ENCODE assay signal across 8 mouse cellular contexts in the genomic region with DNA sequence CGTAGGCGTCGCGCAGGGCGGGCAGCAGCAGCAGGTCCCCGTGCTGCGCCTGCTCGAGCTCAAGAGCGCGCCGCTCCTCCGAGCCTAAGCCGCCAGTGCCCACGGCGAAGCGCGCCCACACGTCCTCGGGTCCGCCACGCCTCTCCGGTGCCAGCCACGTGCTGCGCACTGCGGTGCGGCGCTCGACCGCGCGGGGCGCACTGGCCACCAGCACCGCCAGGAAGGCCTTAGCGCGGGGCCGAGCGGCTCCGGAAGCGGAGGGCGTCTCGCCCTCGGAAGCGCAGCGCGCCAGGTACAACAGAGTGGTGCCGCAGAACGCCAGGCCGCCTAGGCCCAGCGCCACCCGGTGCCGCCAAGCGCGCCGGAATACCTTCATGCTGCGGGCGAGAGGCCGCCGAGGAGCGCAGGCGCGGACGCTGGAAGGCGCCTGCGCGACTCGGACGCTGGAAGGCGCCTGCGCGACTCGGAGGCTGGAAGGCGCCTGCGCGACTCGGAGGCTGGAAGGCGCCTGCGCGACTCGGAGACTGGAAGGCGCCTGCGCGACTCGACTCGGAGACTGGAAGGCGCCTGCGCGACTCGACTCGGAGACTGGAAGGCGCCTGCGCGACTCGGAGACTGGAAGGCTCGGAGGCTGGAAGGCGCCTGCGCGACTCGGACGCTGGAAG. TPM values are rescaled to one million over a fixed set of nuclear protein-coding genes. Genes with fewer than 3 reads are reported as not detected.
DNase-seq lines count a peak whose midpoint lies in the region; ATAC-seq and TF ChIP-seq lines count a peak whose summit lies in the region.

A gene (minus strand): TSS at position 409 of the 665 bp plus-strand sequence.
A gene (plus strand): TSS at position 632 of the 665 bp plus-strand sequence.

- H3K27ac ChIP-seq in heart, adult 2 months = peak within 1 kb of the TSS; percentile 98
- peak within 1 kb of the TSS; percentile 98 for H3K27ac ChIP-seq in heart, embryonic 10.5 days
- H3K27ac ChIP-seq in kidney, embryonic 15.5 days = peak within 1 kb of the TSS; percentile 97
- H3K27ac ChIP-seq in limb, embryonic 15.5 days = peak within 1 kb of the TSS; percentile 98
- peak within 1 kb of the TSS; percentile 94 for H3K27ac ChIP-seq in midbrain, postnatal 0 days (ENCODE audit: low read depth, low read length)

- H3K79me2 ChIP-seq in heart, adult 2 months (replicated peaks; ENCODE audit: control insufficient read depth, insufficient read depth, low read length) = peaks cover 5% of the 10 kb centered on the region; the same call in 1 of the 2 replicates

- peaks cover 4% of the 10 kb centered on the region; the same call in 1 of the 2 replicates for H3K36me3 ChIP-seq in heart, adult 2 months (ENCODE audit: control insufficient read depth, insufficient read depth, low read length)
- peaks cover 24% of the 10 kb centered on the region for H3K36me3 ChIP-seq in heart, embryonic 10.5 days
- peaks cover 27% of the 10 kb centered on the region for H3K36me3 ChIP-seq in kidney, embryonic 15.5 days
- peaks cover 18% of the 10 kb centered on the region for H3K36me3 ChIP-seq in limb, embryonic 15.5 days
- H3K36me3 ChIP-seq in midbrain, postnatal 0 days (ENCODE audit: insufficient read depth, low read length) = peaks cover 12% of the 10 kb centered on the region; the same call in 1 of the 2 replicates

- H3K9me3 ChIP-seq in heart, embryonic 10.5 days = no peaks in the 10 kb centered on the region
- no peaks in the 10 kb centered on the region for H3K9me3 ChIP-seq in kidney, embryonic 15.5 days (replicated peaks)
- H3K9me3 ChIP-seq in limb, embryonic 15.5 days = no peaks in the 10 kb centered on the region
- H3K9me3 ChIP-seq in midbrain, postnatal 0 days (ENCODE audit: low read length) = no peaks in the 10 kb centered on the region

- no peaks in the 10 kb centered on the region for H3K27me3 ChIP-seq in heart, adult 2 months (ENCODE audit: control insufficient read depth, insufficient read depth, low read length)
- no peaks in the 10 kb centered on the region for H3K27me3 ChIP-seq in heart, embryonic 10.5 days (ENCODE audit: insufficient read depth, poor library complexity, severe bottlenecking)
- H3K27me3 ChIP-seq in kidney, embryonic 15.5 days = no peaks in the 10 kb centered on the region
- no peaks in the 10 kb centered on the region for H3K27me3 ChIP-seq in limb, embryonic 15.5 days
- H3K27me3 ChIP-seq in midbrain, postnatal 0 days (ENCODE audit: insufficient read depth, low read length) = no peaks in the 10 kb centered on the region

- no peak for TF ChIP-seq POLR2A in heart, adult 2 months (IDR thresholded peaks at IDR 0.05; ENCODE audit: insufficient read depth, low read depth, low read length)

- peaks cover 8% of the 10 kb centered on the region for H3K4me1 ChIP-seq in heart, adult 2 months (ENCODE audit: control insufficient read depth, insufficient read depth, low read length)
- H3K4me1 ChIP-seq in heart, embryonic 10.5 days = peaks cover 27% of the 10 kb centered on the region
- peaks cover 28% of the 10 kb centered on the region for H3K4me1 ChIP-seq in kidney, embryonic 15.5 days
- H3K4me1 ChIP-seq in limb, embryonic 15.5 days = peaks cover 26% of the 10 kb centered on the region
- peaks cover 7% of the 10 kb centered on the region for H3K4me1 ChIP-seq in midbrain, postnatal 0 days (ENCODE audit: insufficient read depth, low read length)

- peak within 1 kb of the TSS; percentile 89 for H3K4me3 ChIP-seq in heart, adult 2 months
- H3K4me3 ChIP-seq in heart, embryonic 10.5 days = peak within 1 kb of the TSS; percentile 88
- H3K4me3 ChIP-seq in kidney, embryonic 15.5 days (replicated peaks) = peak within 1 kb of the TSS; percentile 68
- H3K4me3 ChIP-seq in limb, embryonic 15.5 days = peak within 1 kb of the TSS; percentile 71
- H3K4me3 ChIP-seq in midbrain, postnatal 0 days (ENCODE audit: low read depth, low read length) = peak within 1 kb of the TSS; percentile 73

- H3K4me2 ChIP-seq in kidney, embryonic 15.5 days = peak within 1 kb of the TSS; percentile 98
- peak within 1 kb of the TSS; percentile 96 for H3K4me2 ChIP-seq in limb, embryonic 15.5 days
- peak within 1 kb of the TSS; percentile 95 for H3K4me2 ChIP-seq in midbrain, postnatal 0 days (ENCODE audit: low read depth, low read length, poor library complexity, severe bottlenecking)

- TF ChIP-seq CTCF in heart, adult 2 months (IDR thresholded peaks at IDR 0.05) = peak; percentile 91
- peak; percentile 78 for TF ChIP-seq CTCF in midbrain, postnatal 0 days (IDR thresholded peaks at IDR 0.05)

- H3K9ac ChIP-seq in heart, adult 2 months (ENCODE audit: low read depth, low read length) = peak within 1 kb of the TSS; percentile 99
- H3K9ac ChIP-seq in kidney, embryonic 15.5 days = peak within 1 kb of the TSS; percentile 72
- peak within 1 kb of the TSS; percentile 74 for H3K9ac ChIP-seq in limb, embryonic 15.5 days
- peak within 1 kb of the TSS; percentile 77 for H3K9ac ChIP-seq in midbrain, postnatal 0 days (replicated peaks; ENCODE audit: low read length, poor library complexity, severe bottlenecking)

- ATAC-seq in kidney, embryonic 15.5 days (replicated peaks; ENCODE audit: low FRiP score) = peak; percentile 87
- ATAC-seq in limb, embryonic 15.5 days (ENCODE audit: insufficient number of reproducible peaks, low FRiP score, low TSS enrichment, low read depth) = peak; percentile 78
- peak; percentile 90 for ATAC-seq in midbrain, postnatal 0 days (ENCODE audit: low FRiP score)

- DNase-seq in heart, adult 2 months = peak in 1 of 2 experiments; percentile 89
- no peak for DNase-seq in heart, adult 11 months
- DNase-seq in embryo, embryonic 9.5 days (ENCODE audit: extremely low spot score) = peak; percentile 86
- peak; percentile 92 for DNase-seq in heart, embryonic 10.5 days (ENCODE audit: low spot score)
- peak; percentile 88 for DNase-seq in midbrain, postnatal 0 days (ENCODE audit: low spot score)
- DNase-seq in spleen, postnatal 10 days (ENCODE audit: low spot score in 2 of 2) = peak; percentile 88 to 90

- 0 out of 2 replicates have a peak, but pooled peaks have one; percentile 53 for TF ChIP-seq EP300 in heart, adult 2 months (IDR thresholded peaks at IDR 0.05; ENCODE audit: insufficient read depth, low read depth, low read length)

- intact Hi-C loops in heart, adult 2 months (cut with DNase I) = loop anchor here (5.0 kb wide), 3 partner anchors 40 to 125 kb away; a partner anchor contains a TSS

- under 1% methylated on average over 99 of the region's 99 CpGs for WGBS in heart, adult 2 months
- whole genome bisulfite sequencing in heart, embryonic 10.5 days = under 1% methylated on average over 99 of the region's 99 CpGs
- under 1% methylated on average over 99 of the region's 99 CpGs for WGBS in kidney, embryonic 15.5 days
- under 1% methylated on average over 97 of the region's 99 CpGs for WGBS in limb, embryonic 15.5 days
- WGBS in midbrain, postnatal 0 days = under 1% methylated on average over 99 of the region's 99 CpGs

RNA-seq across cellular contexts. Expression of the first gene that starts in this region (rescaled TPM):
- total RNA-seq in heart, adult 2 months (2021) = 1 to 10 TPM; 2.5 to 3.0 TPM
- 2.7 and 3.6 TPM in 2 replicates for polyA plus RNA-seq in heart, adult 2 months (2012; rRNA removed)
- polyA plus RNA-seq in heart, embryonic 10.5 days (2016; fragmentation: Nextera tagmentation; extraction: Ambion mirVana) = 10.7 and 12.9 TPM in 2 replicates
- polyA plus RNA-seq in kidney, embryonic 15.5 days (2015; fragmentation: Nextera tagmentation; extraction: Ambion mirVana) = 17.5 and 18.1 TPM in 2 replicates
- polyA plus RNA-seq in limb, embryonic 15.5 days (2015; fragmentation: Nextera tagmentation; extraction: Ambion mirVana) = 16.1 and 16.4 TPM in 2 replicates
- 52.5 and 57.2 TPM in 2 replicates for total RNA-seq in midbrain, postnatal 0 days (2014; rRNA removed)
- polyA plus RNA-seq in midbrain, postnatal 0 days (2015; fragmentation: Nextera tagmentation; extraction: Ambion mirVana) = 31.1 and 32.2 TPM in 2 replicates

RNA-seq across cellular contexts. Expression of the second gene that starts in this region (rescaled TPM):
- 10 to 100 TPM; 79.2 to 91.0 TPM for total RNA-seq in heart, adult 2 months (2021)
- 23.7 and 37.1 TPM in 2 replicates for polyA plus RNA-seq in heart, adult 2 months (2012; rRNA removed)
- polyA plus RNA-seq in heart, embryonic 10.5 days (2016; fragmentation: Nextera tagmentation; extraction: Ambion mirVana) = 139 and 148 TPM in 2 replicates
- polyA plus RNA-seq in kidney, embryonic 15.5 days (2015; fragmentation: Nextera tagmentation; extraction: Ambion mirVana) = 158 and 161 TPM in 2 replicates
- 175 and 176 TPM in 2 replicates for polyA plus RNA-seq in limb, embryonic 15.5 days (2015; fragmentation: Nextera tagmentation; extraction: Ambion mirVana)
- 84.8 and 105 TPM in 2 replicates for total RNA-seq in midbrain, postnatal 0 days (2014; rRNA removed)
- 111 and 112 TPM in 2 replicates for polyA plus RNA-seq in midbrain, postnatal 0 days (2015; fragmentation: Nextera tagmentation; extraction: Ambion mirVana)

Comparison
In these comparisons a context has a peak if more than half of its experiments do, and no peak if none do; other contexts are left out.
1. RNA of the first gene that starts in this region (total RNA-seq): 52.5 to 57.2 TPM in midbrain, postnatal 0 days; 2.5 to 3.0 TPM in heart, adult 2 months; every median in the first group is over 10 times any median in the second.
2. Peak in every context shown above with its lines, with median percentiles within 50 percentile points of each other: H3K27ac ChIP-seq, H3K4me3 ChIP-seq, H3K9ac ChIP-seq, ATAC-seq and H3K4me2 ChIP-seq.